Mouse (Mus musculus) lung, postnatal 0 days (tissue): ENCODE measurements at regions not wholly inside any gene's neighbourhood (a gene's known extent, or its start where the extent isn't known, plus 50 kb on each side); places are given as distances from the start of the nearest gene placed in this dataset.

Source experiments
- ATAC-seq: fragments of 200-750 bp; cut with Nextera tagmentation; 2 replicates; pipeline ENCODE4 v1.8.0; 2017; ENCODE audit warnings: moderate library complexity
- DNase-seq: peaks from one replicate; pipeline ENCODE4 v3.0.0-alpha.2; 2016; ENCODE audit warnings: low spot score
- H3K27ac ChIP-seq: fragments of 300-500 bp; sonication (generic); 2 replicates; pipeline ENCODE4 v1.5.1; 2014; ENCODE audit warnings: antibody characterized with exemption, mild to moderate bottlenecking, low read length, mixed read lengths
- H3K27me3 ChIP-seq: fragments of 300-500 bp; sonication (generic); replicated peaks from 2 replicates; pipeline ENCODE4 v1.6.1; 2014; ENCODE audit warnings: low read length, mixed read lengths; ENCODE audit not compliant: insufficient read depth
- H3K36me3 ChIP-seq: fragments of 300-500 bp; sonication (generic); 2 replicates; pipeline ENCODE4 v1.6.1; 2014; ENCODE audit warnings: low read length, mixed read lengths; ENCODE audit not compliant: insufficient read depth
- H3K4me1 ChIP-seq: fragments of 300-500 bp; sonication (generic); 2 replicates; pipeline ENCODE4 v1.6.1; 2014; ENCODE audit warnings: antibody characterized with exemption, low read depth, low read length, mixed read lengths; ENCODE audit not compliant: insufficient read depth
- H3K4me2 ChIP-seq: fragments of 300-500 bp; sonication (generic); replicated peaks from 2 replicates; pipeline ENCODE4 v1.6.1; 2014; ENCODE audit warnings: low read depth, mild to moderate bottlenecking, low read length, moderate library complexity, mixed read lengths
- H3K4me3 ChIP-seq: fragments of 300-500 bp; sonication (generic); 2 replicates; pipeline ENCODE4 v1.5.1; 2014; ENCODE audit warnings: low read depth, low read length
- H3K9ac ChIP-seq: fragments of 300-500 bp; sonication (generic); replicated peaks from 2 replicates; pipeline ENCODE4 v1.6.1; 2014; ENCODE audit warnings: low read depth, mild to moderate bottlenecking
- H3K9me3 ChIP-seq: fragments of 300-500 bp; sonication (generic); 2 replicates; pipeline ENCODE4 v1.6.1; 2016; ENCODE audit warnings: low read length, mixed read lengths
- CTCF ChIP-seq: IDR thresholded peaks from 2 replicates; pipeline ENCODE4 v1.5.1; 2016; ENCODE audit warnings: antibody characterized with exemption, mild to moderate bottlenecking
- EP300 ChIP-seq: IDR thresholded peaks from 2 replicates; pipeline ENCODE4 v1.6.1; 2016; ENCODE audit warnings: antibody characterized with exemption, mild to moderate bottlenecking, control low read depth
- WGBS: fragments of 180-500 bp; shearing (Covaris S2); extraction: QIAGEN DNeasy Blood & Tissue Kit; methylation state at CpG from one replicate; pipeline ENCODE4 v1.1.7; 2014; 5-methylcytosine and 5-hydroxymethylcytosine counted together

DNA sequence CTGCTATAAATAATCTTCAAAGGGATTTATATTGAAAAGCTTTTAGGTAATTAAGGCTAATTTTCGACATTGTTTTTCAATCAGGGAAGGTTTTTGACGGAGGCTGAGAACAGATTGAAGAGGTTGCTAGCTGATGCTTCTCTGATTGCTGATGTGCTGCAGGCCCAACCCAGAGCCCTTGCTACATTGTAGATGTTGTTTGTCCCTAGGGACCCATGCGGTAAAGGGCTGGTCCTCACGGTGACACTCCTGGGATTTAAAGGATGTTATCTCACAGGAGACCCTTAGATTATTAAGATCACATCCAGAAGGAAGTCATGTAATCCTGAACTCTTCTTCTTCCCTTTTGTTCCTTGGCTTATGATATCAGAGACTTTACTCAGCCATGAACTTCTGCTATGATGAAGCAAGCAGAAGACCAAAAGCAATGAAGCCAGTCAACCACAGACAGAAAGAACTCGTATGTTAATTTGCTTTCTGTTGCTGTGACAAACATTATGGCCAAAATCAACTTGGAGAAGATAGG, 191.2 kb upstream of the Amigo2 start:
- DNase-seq, result no peak
- no peaks in the 10 kb centered on the region for H3K4me1 ChIP-seq
- TF ChIP-seq EP300 (no peak), CTCF (no peak)
- no peaks in the 10 kb centered on the region for H3K27me3 ChIP-seq
- WGBS, result 86% methylated on average over 5 of the region's 5 CpGs
- no peak for ATAC-seq
- no peaks in the 10 kb centered on the region for H3K9me3 ChIP-seq
- no peak overlapping the region for H3K9ac ChIP-seq
- no peak overlapping the region for H3K4me3 ChIP-seq
- no peak overlapping the region for H3K4me2 ChIP-seq
- no peaks in the 10 kb centered on the region for H3K36me3 ChIP-seq
- H3K27ac ChIP-seq, result no peak overlapping the region
